Mouse (Mus musculus) thymus, postnatal 10 days (tissue): ENCODE data around the gene 1110002E22Rik.

Experiments used
- DNase-seq, 2 experiments: peaks; one replicate each; pipeline ENCODE4 v3.0.0; 2021; ENCODE audit warnings: low spot score in 2 of 2

The 1110002E22Rik gene

GRCm38 (mm10) chr3:138106887-138107286 lies 42.0 kb downstream of the 1110002E22Rik start:
- DNase-seq = no peak

GRCm38 (mm10) chr3:138110910-138111782 lies 46.3 kb downstream of the 1110002E22Rik start:
- no peak for DNase-seq

GRCm38 (mm10) chr3:138114106-138114505 lies 49.3 kb downstream of the 1110002E22Rik start:
- DNase-seq = no peak

- no peak for DNase-seq
Observed at GRCm38 (mm10) chr3:138116871-138117270, 52.0 kb downstream of the 1110002E22Rik start.

GRCm38 (mm10) chr3:138118392-138118791 lies 53.5 kb downstream of the 1110002E22Rik start:
- DNase-seq = no peak

- DNase-seq = no peak
Observed at GRCm38 (mm10) chr3:138118831-138119230, 54.0 kb downstream of the 1110002E22Rik start.

- DNase-seq = no peak
Observed at GRCm38 (mm10) chr3:138119444-138120105, 54.7 kb downstream of the 1110002E22Rik start.

- no peak for DNase-seq
Observed at GRCm38 (mm10) chr3:138121461-138121860, 56.6 kb downstream of the 1110002E22Rik start.

- no peak for DNase-seq
Observed at GRCm38 (mm10) chr3:138123842-138124241, 59.0 kb downstream of the 1110002E22Rik start.

- no peak for DNase-seq
Observed at GRCm38 (mm10) chr3:138129110-138129509, 64.3 kb downstream of the 1110002E22Rik start.

- DNase-seq = no peak
Observed at GRCm38 (mm10) chr3:138130692-138131091, 65.8 kb downstream of the 1110002E22Rik start.
